Comparison of ENCODE assay signal across 8 mouse cellular contexts in the genomic region with DNA sequence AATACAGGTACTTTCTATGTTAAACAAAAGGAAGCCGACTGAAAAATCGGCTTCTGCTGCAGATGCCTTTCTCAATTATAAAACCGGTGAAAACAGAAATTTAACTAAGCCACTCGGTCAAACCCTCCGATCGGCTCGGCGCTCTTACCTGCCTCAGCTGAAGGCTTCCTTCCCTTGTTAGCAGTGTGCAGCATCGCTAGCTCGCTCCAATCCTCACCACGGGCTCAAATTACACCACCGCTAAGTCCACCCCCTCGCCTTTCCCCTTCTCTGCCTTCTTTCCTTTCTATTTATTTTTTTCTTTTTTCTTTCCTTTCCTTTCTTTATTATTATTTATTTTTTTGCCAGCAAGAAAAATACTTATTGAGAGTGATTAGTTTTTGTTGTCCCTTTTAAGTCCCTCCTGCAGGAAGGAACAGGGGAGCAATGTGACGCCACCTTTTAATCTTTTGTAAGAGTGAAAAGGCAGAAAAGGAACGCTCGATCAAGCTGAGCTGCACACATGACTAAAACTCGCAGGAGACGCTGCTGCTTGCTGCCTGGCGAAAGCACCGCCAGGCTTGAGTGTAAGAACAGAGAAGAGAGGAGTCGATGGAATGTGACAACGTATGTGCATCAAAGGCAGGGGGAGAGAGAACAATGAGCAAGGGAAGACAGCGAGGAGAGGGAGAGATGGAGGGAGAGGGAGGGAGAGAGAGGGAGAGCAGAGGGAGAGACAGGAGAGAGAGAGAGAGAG.
A peak's percentile ranks its signal among the peaks of the same experiment; 100 is the strongest.
DNase-seq lines count a peak whose midpoint lies in the region; ATAC-seq and TF ChIP-seq lines count a peak whose summit lies in the region.

No protein-coding gene starts in this region.

- no peak for TF ChIP-seq POLR2A in kidney, adult 2 months (IDR thresholded peaks at IDR 0.05; ENCODE audit: low read depth, low read length)
- TF ChIP-seq POLR2A in limb, embryonic 14.5 days (IDR thresholded peaks at IDR 0.05; ENCODE audit: borderline replicate concordance, extremely low read depth, insufficient read depth, insufficient read length), result peak; percentile 70; the same call in 1 of the 2 replicates

- H3K9ac ChIP-seq in forebrain, embryonic 15.5 days (replicated peaks), result peak overlapping the region; percentile 65
- peak overlapping the region; percentile 45 for H3K9ac ChIP-seq in limb, embryonic 14.5 days (ENCODE audit: low read depth, low read length, severe bottlenecking)

- H3K9me3 ChIP-seq in forebrain, embryonic 15.5 days, result no peaks in the 10 kb centered on the region
- H3K9me3 ChIP-seq in limb, embryonic 14.5 days (ENCODE audit: control insufficient read depth, low read length), result no peaks in the 10 kb centered on the region

- TF ChIP-seq CTCF in kidney, adult 2 months (conservative IDR thresholded peaks at IDR 0.05; ENCODE audit: insufficient read depth, insufficient read length, low read depth, low read length), result no peak

- H3K36me3 ChIP-seq in forebrain, embryonic 15.5 days, result no peaks in the 10 kb centered on the region
- no peaks in the 10 kb centered on the region for H3K36me3 ChIP-seq in kidney, adult 2 months (ENCODE audit: control insufficient read depth, insufficient read depth, low read length)
- no peaks in the 10 kb centered on the region for H3K36me3 ChIP-seq in limb, embryonic 14.5 days (ENCODE audit: control insufficient read depth, insufficient read depth, low read length)

- peaks cover 24% of the 10 kb centered on the region for H3K4me1 ChIP-seq in forebrain, embryonic 15.5 days
- H3K4me1 ChIP-seq in kidney, adult 2 months (ENCODE audit: control insufficient read depth, insufficient read depth, low read length), result 0 out of 2 replicates have a peak, but pooled peaks cover 3% of the 10 kb centered on the region
- H3K4me1 ChIP-seq in limb, embryonic 14.5 days (ENCODE audit: control insufficient read depth, insufficient read depth, low read length), result peaks cover 9% of the 10 kb centered on the region; the same call in 1 of the 2 replicates

- H3K4me3 ChIP-seq in forebrain, embryonic 15.5 days, result peak overlapping the region; percentile 57
- H3K4me3 ChIP-seq in kidney, adult 2 months (ENCODE audit: insufficient read depth, low read depth, low read length), result peak overlapping the region; percentile 62
- peak overlapping the region; percentile 35 for H3K4me3 ChIP-seq in limb, embryonic 14.5 days (replicated peaks; ENCODE audit: low read length)

- peak overlapping the region; percentile 97 for H3K27ac ChIP-seq in forebrain, embryonic 15.5 days (replicated peaks)
- peak overlapping the region; percentile 16; the same call in 1 of the 2 replicates for H3K27ac ChIP-seq in kidney, adult 2 months (ENCODE audit: insufficient read depth, low read depth, low read length)
- H3K27ac ChIP-seq in limb, embryonic 14.5 days (replicated peaks; ENCODE audit: low read depth, low read length), result peak overlapping the region; percentile 49; the same call in 1 of the 2 replicates

- no peaks in the 10 kb centered on the region for H3K27me3 ChIP-seq in forebrain, embryonic 15.5 days
- H3K27me3 ChIP-seq in kidney, adult 2 months (replicated peaks; ENCODE audit: control insufficient read depth, insufficient read depth, low read length), result no peaks in the 10 kb centered on the region; the same call in 1 of the 2 replicates
- 0 out of 2 replicates have a peak, but pooled peaks cover 3% of the 10 kb centered on the region for H3K27me3 ChIP-seq in limb, embryonic 14.5 days (ENCODE audit: control insufficient read depth, insufficient read depth, low read length)

- peak; percentile 89 for ATAC-seq in forebrain, embryonic 15.5 days (replicated peaks)
- ATAC-seq in limb, embryonic 14.5 days (ENCODE audit: low FRiP score, low read depth), result peak; percentile 85
- no peak for ATAC-seq in monocyte, adult 5-6 weeks (replicated peaks; ENCODE audit: insufficient number of reproducible peaks, low FRiP score, low TSS enrichment, poor library complexity, severe bottlenecking)

- DNase-seq in adrenal gland, adult (ENCODE audit: inconsistent age in 2 of 2, low spot score in 1 of 2), result peak; percentile 32 to 74
- no peak for DNase-seq in adrenal gland, postnatal 4 days (ENCODE audit: low spot score in 2 of 2)
- peak; percentile 67 for DNase-seq in cerebellum, adult 11-12 months
- peak; percentile 23 for DNase-seq in kidney, adult 2 months
- DNase-seq in limb, embryonic 14.5 days (ENCODE audit: low spot score), result peak; percentile 69
- peak; percentile 10 for DNase-seq in ovary, postnatal 36 days (ENCODE audit: low spot score)

- under 1% methylated on average over 23 of the region's 23 CpGs for WGBS in forebrain, embryonic 15.5 days
- WGBS in kidney, adult 2 months, result 2% methylated on average over 23 of the region's 23 CpGs
- WGBS in limb, embryonic 14.5 days, result under 1% methylated on average over 23 of the region's 23 CpGs

- H3K4me2 ChIP-seq in forebrain, embryonic 15.5 days (replicated peaks), result peak overlapping the region; percentile 57
- peak overlapping the region; percentile 68 for H3K4me2 ChIP-seq in limb, embryonic 14.5 days (replicated peaks; ENCODE audit: low read depth, low read length, severe bottlenecking)

Comparison
In these comparisons a context has a peak if more than half of its experiments do, and no peak if none do; other contexts are left out.
1. DNase-seq: peak in adrenal gland, adult (2 of 2), cerebellum, adult 11-12 months (single experiment), kidney, adult 2 months (single experiment), limb, embryonic 14.5 days (single experiment) and ovary, postnatal 36 days (single experiment); none in adrenal gland, postnatal 4 days (0 of 2).
2. H3K27ac ChIP-seq: peak in every context shown above with its lines; median percentile 97 in forebrain, embryonic 15.5 days; 49 in limb, embryonic 14.5 days; 16 in kidney, adult 2 months.
3. Peak in every context shown above with its lines, with median percentiles within 50 percentile points of each other: H3K4me3 ChIP-seq.